Mouse (Mus musculus) olfactory bulb, adult 2 months (tissue): ENCODE results near the gene Ifih1.

Experiments used
- CTCF ChIP-seq: fragments of 200-500 bp; IDR thresholded peaks from 2 replicates; pipeline ENCODE4 v1.5.1; 2012; ENCODE audit warnings: low read depth, mild to moderate bottlenecking, low read length, moderate library complexity; ENCODE audit not compliant: insufficient read depth
- POLR2A ChIP-seq: fragments of 200-500 bp; IDR thresholded peaks from 2 replicates; pipeline ENCODE4 v1.6.1; 2012; ENCODE audit warnings: mild to moderate bottlenecking, low read depth, low read length, moderate library complexity; ENCODE audit not compliant: insufficient read depth

- TF ChIP-seq CTCF (no peak), POLR2A (no peak)
Observed at GRCm38 (mm10) chr2:62685934-62686333, 39.9 kb upstream of the Ifih1 start.
